Mouse (Mus musculus) neural tube, embryonic 14.5 days (tissue): ENCODE results near the gene Vav3. TPM values are rescaled to one million over a fixed set of nuclear protein-coding genes. Genes with fewer than 3 reads are reported as not detected.
A peak's percentile ranks its signal among the peaks of the same experiment; 100 is the strongest.

Experiments used
- ATAC-seq: fragments of 200-750 bp; cut with Nextera tagmentation; 2 replicates; pipeline ENCODE4 v1.8.0; 2017; ENCODE audit warnings: low read depth, mild to moderate bottlenecking, moderate TSS enrichment, moderate library complexity
- H3K27ac ChIP-seq: fragments of 300-500 bp; sonication (generic); 2 replicates; pipeline ENCODE4 v1.5.1; 2014; ENCODE audit warnings: low read depth, mild to moderate bottlenecking, control low read depth, low read length, moderate library complexity, mixed read lengths
- H3K27me3 ChIP-seq: fragments of 300-500 bp; sonication (generic); 2 replicates; pipeline ENCODE4 v1.6.1; 2014; ENCODE audit warnings: low read length; ENCODE audit not compliant: control insufficient read depth, insufficient read depth
- H3K36me3 ChIP-seq: fragments of 300-500 bp; sonication (generic); 2 replicates; pipeline ENCODE4 v1.6.1; 2014; ENCODE audit warnings: low read length, mixed read lengths; ENCODE audit not compliant: control insufficient read depth, insufficient read depth
- H3K4me1 ChIP-seq: fragments of 300-500 bp; sonication (generic); 2 replicates; pipeline ENCODE4 v1.6.1; 2014; ENCODE audit warnings: low read length; ENCODE audit not compliant: control insufficient read depth, insufficient read depth
- H3K4me2 ChIP-seq: fragments of 300-500 bp; sonication (generic); 2 replicates; pipeline ENCODE4 v1.6.1; 2014; ENCODE audit warnings: mild to moderate bottlenecking, low read depth, low read length, control low read depth
- H3K4me3 ChIP-seq: fragments of 300-500 bp; sonication (generic); 2 replicates; pipeline ENCODE4 v1.5.1; 2014; ENCODE audit warnings: low read depth, low read length, control low read depth, mixed read lengths
- H3K9ac ChIP-seq: fragments of 300-500 bp; sonication (generic); replicated peaks from 2 replicates; pipeline ENCODE4 v1.6.1; 2014; ENCODE audit warnings: low read depth, mild to moderate bottlenecking, control low read depth, low read length, mixed read lengths
- H3K9me3 ChIP-seq: fragments of 300-500 bp; sonication (generic); 2 replicates; pipeline ENCODE4 v1.6.1; 2016; ENCODE audit warnings: low read length; ENCODE audit not compliant: control insufficient read depth
- WGBS: fragments of 180-500 bp; shearing (Covaris S2); extraction: QIAGEN DNeasy Blood & Tissue Kit; methylation state at CpG from one replicate; pipeline ENCODE4 v1.1.7; 2014; 5-methylcytosine and 5-hydroxymethylcytosine counted together
- polyA plus RNA-seq: library from polyadenylated mRNA; unstranded; fragments of >200 nt; fragmentation: Nextera tagmentation; extraction: Ambion mirVana; gene quantifications from 2 replicates; pipeline ENCODE4 v1.2.1, GENCODE M21; 2014

Vav3 gene
- polyA plus RNA-seq, 1 experiment from 2014 or later, result 13.3 TPM

- H3K4me3 ChIP-seq, result no peak overlapping the region
- 47% methylated on average over 7 of the region's 7 CpGs for WGBS
- no peaks in the 10 kb centered on the region for H3K9me3 ChIP-seq
- no peaks in the 10 kb centered on the region for H3K27me3 ChIP-seq
- no peak overlapping the region for H3K27ac ChIP-seq
- peaks cover 6% of the 10 kb centered on the region; the same call in 1 of the 2 replicates for H3K4me1 ChIP-seq
- no peak overlapping the region for H3K9ac ChIP-seq
- H3K4me2 ChIP-seq, result no peak overlapping the region
- H3K36me3 ChIP-seq, result no peaks in the 10 kb centered on the region
- no peak for ATAC-seq
These were observed 221.3 kb downstream of the Vav3 start for GRCm38 (mm10) chr3:109561776-109562175.

DNA sequence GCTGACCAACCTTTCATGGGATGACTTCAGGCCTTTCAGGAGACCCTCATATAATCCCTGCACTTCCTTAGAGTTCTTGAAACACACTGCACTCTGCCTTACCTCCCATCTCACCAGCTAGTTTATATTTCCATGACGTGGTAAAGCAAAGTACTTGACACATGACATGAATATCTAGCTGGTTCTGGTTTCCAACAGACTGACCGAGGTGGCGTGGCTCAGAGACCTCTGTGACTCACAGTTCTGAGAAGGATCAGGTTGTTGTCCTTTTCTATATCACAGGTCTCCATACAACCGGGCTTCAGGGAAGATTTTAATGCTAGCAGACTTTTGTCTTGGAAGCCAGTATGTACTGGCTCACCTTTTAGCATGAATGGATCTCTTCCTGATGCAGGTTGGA, 221.8 kb downstream of the Vav3 start:
- Histone ChIP-seq H3K4me2 (no peak overlapping the region), H3K4me3 (no peak overlapping the region), H3K27me3 (no peaks in the 10 kb centered on the region), H3K9me3 (no peaks in the 10 kb centered on the region), H3K4me1 (peaks cover 6% of the 10 kb centered on the region; the same call in 1 of the 2 replicates), H3K36me3 (no peaks in the 10 kb centered on the region), H3K9ac (no peak overlapping the region), H3K27ac (no peak overlapping the region)
- no peak for ATAC-seq
- 90% methylated on average over 4 of the region's 4 CpGs for whole genome bisulfite sequencing

- no peak overlapping the region for H3K9ac ChIP-seq
- ATAC-seq, result no peak
These were observed 224.0 kb downstream of the Vav3 start for GRCm38 (mm10) chr3:109564443-109564842.

GRCm38 (mm10) chr3:109568542-109569265, 228.3 kb downstream of the Vav3 start:
- Histone ChIP-seq H3K36me3 (no peaks in the 10 kb centered on the region), H3K9ac (no peak overlapping the region), H3K9me3 (no peaks in the 10 kb centered on the region), H3K27me3 (no peaks in the 10 kb centered on the region), H3K27ac (0 out of 2 replicates have a peak overlapping the region, but pooled peaks have one; percentile 30), H3K4me1 (0 out of 2 replicates have a peak, but pooled peaks cover 3% of the 10 kb centered on the region), H3K4me2 (no peak overlapping the region), H3K4me3 (no peak overlapping the region)
- peak; percentile 46; the same call in 1 of the 2 replicates for ATAC-seq
- WGBS, result 35% methylated on average over 3 of the region's 3 CpGs

More at GRCm38 (mm10) chr3:109564443-109564842, 224.0 kb downstream of the Vav3 start:
- Histone ChIP-seq H3K4me1 (peaks cover 9% of the 10 kb centered on the region; the same call in 1 of the 2 replicates), H3K27ac (no peak overlapping the region), H3K9me3 (no peaks in the 10 kb centered on the region), H3K27me3 (no peaks in the 10 kb centered on the region), H3K36me3 (no peaks in the 10 kb centered on the region), H3K4me2 (no peak overlapping the region), H3K4me3 (no peak overlapping the region)
- 92% methylated on average over 2 of the region's 2 CpGs for WGBS

- no peaks in the 10 kb centered on the region for H3K9me3 ChIP-seq
- no peak overlapping the region for H3K9ac ChIP-seq
- 0 out of 2 replicates have a peak, but pooled peaks cover 3% of the 10 kb centered on the region for H3K4me1 ChIP-seq
- no peak overlapping the region for H3K27ac ChIP-seq
- H3K4me3 ChIP-seq, result no peak overlapping the region
- H3K4me2 ChIP-seq, result no peak overlapping the region
- H3K27me3 ChIP-seq, result no peaks in the 10 kb centered on the region
- 93% methylated on average over 1 of the region's 1 CpGs for WGBS
- ATAC-seq, result no peak
- no peaks in the 10 kb centered on the region for H3K36me3 ChIP-seq
These were observed 231.0 kb downstream of the Vav3 start for GRCm38 (mm10) chr3:109571483-109571882.

- H3K9me3 ChIP-seq, result no peaks in the 10 kb centered on the region
- no peaks in the 10 kb centered on the region for H3K36me3 ChIP-seq
- no peak overlapping the region for H3K4me2 ChIP-seq
- ATAC-seq, result no peak
- no peak overlapping the region for H3K9ac ChIP-seq
- H3K27ac ChIP-seq, result no peak overlapping the region
- H3K27me3 ChIP-seq, result no peaks in the 10 kb centered on the region
- WGBS, result 72% methylated on average over 3 of the region's 3 CpGs
- no peak overlapping the region for H3K4me3 ChIP-seq
- 0 out of 2 replicates have a peak, but pooled peaks cover 3% of the 10 kb centered on the region for H3K4me1 ChIP-seq
These were observed 232.4 kb downstream of the Vav3 start for GRCm38 (mm10) chr3:109572871-109573270.

- H3K9ac ChIP-seq, result no peak overlapping the region
- no peaks in the 10 kb centered on the region for H3K9me3 ChIP-seq
- H3K27me3 ChIP-seq, result no peaks in the 10 kb centered on the region
- no peak overlapping the region for H3K4me3 ChIP-seq
- WGBS, result 69% methylated on average over 10 of the region's 10 CpGs
- no peak for ATAC-seq
- H3K4me1 ChIP-seq, result 0 out of 2 replicates have a peak, but pooled peaks cover 3% of the 10 kb centered on the region
- no peak overlapping the region for H3K27ac ChIP-seq
- no peak overlapping the region for H3K4me2 ChIP-seq
- no peaks in the 10 kb centered on the region for H3K36me3 ChIP-seq
These were observed 233.2 kb downstream of the Vav3 start for GRCm38 (mm10) chr3:109573549-109574146.

- ATAC-seq, result no peak
- Histone ChIP-seq H3K27me3 (no peaks in the 10 kb centered on the region), H3K9me3 (no peaks in the 10 kb centered on the region), H3K9ac (no peak overlapping the region), H3K27ac (no peak overlapping the region), H3K4me1 (no peaks in the 10 kb centered on the region), H3K36me3 (no peaks in the 10 kb centered on the region), H3K4me3 (no peak overlapping the region), H3K4me2 (no peak overlapping the region)
- 82% methylated on average over 6 of the region's 6 CpGs for WGBS
These were observed 233.7 kb downstream of the Vav3 start for GRCm38 (mm10) chr3:109574161-109574560.

GRCm38 (mm10) chr3:109578347-109578746, 237.9 kb downstream of the Vav3 start:
- H3K9me3 ChIP-seq, result no peaks in the 10 kb centered on the region
- no peaks in the 10 kb centered on the region for H3K4me1 ChIP-seq
- H3K9ac ChIP-seq, result no peak overlapping the region
- 97% methylated on average over 3 of the region's 3 CpGs for WGBS
- H3K27me3 ChIP-seq, result no peaks in the 10 kb centered on the region
- no peaks in the 10 kb centered on the region for H3K36me3 ChIP-seq
- no peak for ATAC-seq
- no peak overlapping the region for H3K4me3 ChIP-seq
- H3K4me2 ChIP-seq, result no peak overlapping the region
- H3K27ac ChIP-seq, result no peak overlapping the region
